Mouse (Mus musculus) cortical plate, adult 2 months (tissue): ENCODE data around the gene Hist1h4a. TPM values are rescaled to one million over a fixed set of nuclear protein-coding genes. Genes with fewer than 3 reads are reported as not detected.

Source experiments
- H3K27ac ChIP-seq: fragments of 200-500 bp; 2 replicates; pipeline ENCODE4 v1.5.1; 2012; ENCODE audit warnings: low read length, control low read depth, inconsistent platforms; ENCODE audit not compliant: insufficient read depth
- H3K4me1 ChIP-seq: fragments of 200-500 bp; 2 replicates; pipeline ENCODE4 v1.6.1; 2011; ENCODE audit warnings: low read length; ENCODE audit not compliant: control insufficient read depth, insufficient read depth
- H3K4me3 ChIP-seq: fragments of 200-500 bp; 2 replicates; pipeline ENCODE4 v1.5.1; 2011; ENCODE audit warnings: mild to moderate bottlenecking, low read length, control low read depth; ENCODE audit not compliant: insufficient read depth
- CTCF ChIP-seq: fragments of 200-500 bp; IDR thresholded peaks from 2 replicates; pipeline ENCODE4 v1.5.1; 2011; ENCODE audit warnings: mild to moderate bottlenecking, control low read depth, low read length; ENCODE audit not compliant: insufficient read depth; ENCODE audit errors: extremely low read depth
- POLR2A ChIP-seq: fragments of 200-500 bp; IDR thresholded peaks from 2 replicates; pipeline ENCODE4 v1.6.1; 2011; ENCODE audit warnings: mild to moderate bottlenecking, low read length, control low read depth; ENCODE audit not compliant: insufficient read depth; ENCODE audit errors: extremely low read depth
- polyA plus RNA-seq: library from polyadenylated mRNA; depleted of rRNA; stranded (reverse); fragments of >200 nt; gene quantifications from 2 replicates; pipeline ENCODE4 v1.2.3, GENCODE M21; 2012

Gene Hist1h4a
- polyA plus RNA-seq, 1 experiment = 9.6 TPM

DNA sequence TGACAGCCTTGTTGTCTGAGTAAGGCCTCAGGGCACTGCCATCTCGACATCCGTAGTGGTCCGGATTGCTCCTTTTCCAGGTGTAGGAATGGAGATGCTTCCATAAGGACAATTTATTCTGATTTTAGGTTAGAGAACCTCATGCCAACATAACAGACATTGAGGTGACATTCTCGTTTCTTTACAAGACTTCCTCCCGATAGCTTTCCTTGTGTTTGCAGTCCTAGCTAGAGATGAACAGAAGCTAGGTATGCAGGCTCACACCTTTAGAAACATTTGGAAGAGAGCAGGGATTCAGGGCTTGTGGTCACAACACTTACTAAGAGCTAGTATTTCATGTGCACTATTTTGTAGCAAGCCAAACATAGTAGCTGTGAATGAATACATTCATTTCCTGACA is 17.8 kb downstream of the Hist1h4a start:
- no peak for TF ChIP-seq POLR2A
- no peak for TF ChIP-seq CTCF
- no peak overlapping the region for H3K27ac ChIP-seq
- no peaks in the 10 kb centered on the region for H3K4me1 ChIP-seq
- H3K4me3 ChIP-seq = no peak overlapping the region

DNA sequence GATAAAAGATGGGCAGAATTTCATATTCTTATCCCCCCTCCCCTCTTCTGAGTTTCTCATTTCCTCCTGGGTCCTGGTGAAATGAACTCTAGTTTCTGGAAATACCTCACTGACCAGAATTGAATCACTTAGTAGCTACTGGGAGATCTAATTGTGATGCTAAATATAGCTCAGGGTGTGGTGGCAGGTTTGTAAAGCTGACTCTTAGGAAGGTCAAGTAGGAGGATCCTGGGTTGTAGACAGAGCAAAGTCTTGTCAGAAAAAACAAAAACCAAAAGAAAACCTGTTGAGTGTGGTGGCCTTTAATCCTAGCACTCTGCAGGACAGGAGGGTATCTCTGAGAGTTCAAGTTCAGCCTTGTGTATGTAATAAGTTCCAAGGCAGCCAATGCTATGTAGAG is 19.0 kb downstream of the Hist1h4a start:
- no peak overlapping the region for H3K4me3 ChIP-seq

GRCm38 (mm10) chr13:23740910-23741309 is 20.1 kb downstream of the Hist1h4a start:
- H3K27ac ChIP-seq = no peak overlapping the region
- no peak for TF ChIP-seq CTCF
- no peak for TF ChIP-seq POLR2A
- H3K4me3 ChIP-seq = peak overlapping the region; percentile 67; the same call in 1 of the 2 replicates
- no peaks in the 10 kb centered on the region for H3K4me1 ChIP-seq

More for the DNA sequence above, 19.0 kb downstream of the Hist1h4a start:
- TF ChIP-seq CTCF (no peak), POLR2A (no peak)
- Histone ChIP-seq H3K27ac (no peak overlapping the region), H3K4me1 (no peaks in the 10 kb centered on the region)

DNA sequence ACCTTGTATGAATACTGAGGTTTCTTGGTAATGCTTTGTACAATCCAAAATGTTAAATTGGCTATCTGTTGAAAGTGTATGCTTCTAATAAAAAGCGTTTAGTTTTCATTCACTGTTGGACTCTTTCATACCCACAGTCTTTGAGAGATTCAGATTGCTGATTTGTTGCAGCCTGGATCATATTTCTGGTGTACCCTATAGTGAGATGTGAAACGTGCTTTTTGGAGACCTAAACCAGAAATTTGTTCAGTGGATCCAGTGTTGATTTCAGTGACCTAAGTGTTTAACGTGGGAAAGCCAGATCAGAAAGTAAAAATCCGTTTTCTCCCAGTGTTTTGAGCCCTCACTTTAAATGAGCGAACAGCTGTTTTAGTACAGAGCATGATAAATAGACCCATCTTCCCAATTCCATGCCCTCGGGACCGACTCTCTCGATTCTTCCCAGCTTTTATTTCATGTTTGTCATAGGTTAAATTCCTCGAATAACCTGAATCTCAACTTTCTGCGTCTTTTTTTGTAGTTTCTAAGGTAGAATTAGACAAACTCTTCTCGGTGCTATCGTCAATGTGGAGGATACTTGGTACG is 20.7 kb downstream of the Hist1h4a start:
- TF ChIP-seq POLR2A = no peak
- no peak for TF ChIP-seq CTCF

DNA sequence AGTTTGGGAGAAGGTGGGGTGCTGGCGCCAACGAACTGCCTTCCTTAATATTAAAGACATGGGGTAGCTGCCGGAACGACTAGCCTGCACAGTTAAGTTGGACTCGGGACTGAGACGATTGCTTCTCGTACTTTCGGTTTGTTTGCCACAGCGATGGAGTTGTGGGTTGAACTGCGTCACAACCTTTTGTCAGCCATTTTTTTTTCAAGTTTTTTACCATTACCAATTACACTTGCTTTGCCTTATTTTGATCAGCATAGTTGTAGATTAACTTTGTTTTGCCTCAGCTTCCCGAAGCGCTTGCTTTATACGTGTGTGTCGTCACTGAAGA is 21.1 kb downstream of the Hist1h4a start:
- Histone ChIP-seq H3K4me3 (peak overlapping the region; percentile 67), H3K27ac (peak overlapping the region; percentile 89)
- TF ChIP-seq POLR2A (no peak), CTCF (no peak)

More for the DNA sequence above, 20.7 kb downstream of the Hist1h4a start:
- H3K4me3 ChIP-seq = peak overlapping the region; percentile 67
- no peaks in the 10 kb centered on the region for H3K4me1 ChIP-seq
- H3K27ac ChIP-seq = peak overlapping the region; percentile 89; the same call in 1 of the 2 replicates

GRCm38 (mm10) chr13:23739069-23739921 is 21.7 kb downstream of the Hist1h4a start:
- Histone ChIP-seq H3K4me1 (no peaks in the 10 kb centered on the region), H3K27ac (peak overlapping the region; percentile 89), H3K4me3 (peak overlapping the region; percentile 67)
- TF ChIP-seq POLR2A (peak; percentile 57; the same call in 1 of the 2 replicates), CTCF (no peak)

More for the DNA sequence above, 21.1 kb downstream of the Hist1h4a start:
- no peaks in the 10 kb centered on the region for H3K4me1 ChIP-seq

- Histone ChIP-seq H3K27ac (peak within 1 kb of the TSS; percentile 73), H3K4me3 (peak within 1 kb of the TSS; percentile 67), H3K4me1 (no peaks in the 10 kb centered on the region)
- no peak for TF ChIP-seq CTCF
- TF ChIP-seq POLR2A = peak; percentile 97
Observed at GRCm38 (mm10) chr13:23738677-23739068, 22.4 kb downstream of the Hist1h4a start, which contains the start of gene Hist1h1c. Gene Hist1h1c, plus strand, starts transcription at chr13:23738808.

- peak overlapping the region; percentile 67; the same call in 1 of the 2 replicates for H3K4me3 ChIP-seq
- no peak for TF ChIP-seq POLR2A
- no peak for TF ChIP-seq CTCF
- H3K4me1 ChIP-seq = no peaks in the 10 kb centered on the region
- peak overlapping the region; percentile 60; the same call in 1 of the 2 replicates for H3K27ac ChIP-seq
Observed at GRCm38 (mm10) chr13:23738041-23738440, 23.0 kb downstream of the Hist1h4a start.

DNA sequence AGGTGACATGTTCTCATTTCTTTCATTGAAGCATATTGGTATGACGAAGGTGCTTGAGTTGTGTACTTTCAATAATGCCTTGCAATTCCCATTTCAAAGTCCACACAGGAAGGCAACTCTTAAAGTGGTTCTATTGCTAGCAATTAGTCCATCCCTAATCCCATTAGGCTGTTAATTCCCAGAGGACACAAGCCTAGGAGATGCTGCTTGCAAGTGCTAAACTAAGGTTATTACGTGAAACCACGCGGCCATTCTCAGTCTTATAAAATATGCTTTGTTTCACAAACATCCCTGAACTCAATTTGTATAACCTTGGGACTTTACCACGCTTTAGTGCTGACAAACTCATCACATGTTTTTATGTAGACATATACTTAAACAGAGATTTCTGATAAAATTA is 23.9 kb downstream of the Hist1h4a start:
- H3K4me1 ChIP-seq = peaks cover 1% of the 10 kb centered on the region; the same call in 1 of the 2 replicates

More for the DNA sequence above, 23.9 kb downstream of the Hist1h4a start:
- no peak overlapping the region for H3K4me3 ChIP-seq
- H3K27ac ChIP-seq = no peak overlapping the region
- TF ChIP-seq POLR2A (no peak), CTCF (no peak)
